Mouse (Mus musculus): Measurements from ENCODE around the gene Krt73. TPM values are rescaled to one million over a fixed set of nuclear protein-coding genes. Genes with fewer than 3 reads are reported as not detected.

Krt73 gene
- polyA plus RNA-seq, 1 experiment: not detected

DNA sequence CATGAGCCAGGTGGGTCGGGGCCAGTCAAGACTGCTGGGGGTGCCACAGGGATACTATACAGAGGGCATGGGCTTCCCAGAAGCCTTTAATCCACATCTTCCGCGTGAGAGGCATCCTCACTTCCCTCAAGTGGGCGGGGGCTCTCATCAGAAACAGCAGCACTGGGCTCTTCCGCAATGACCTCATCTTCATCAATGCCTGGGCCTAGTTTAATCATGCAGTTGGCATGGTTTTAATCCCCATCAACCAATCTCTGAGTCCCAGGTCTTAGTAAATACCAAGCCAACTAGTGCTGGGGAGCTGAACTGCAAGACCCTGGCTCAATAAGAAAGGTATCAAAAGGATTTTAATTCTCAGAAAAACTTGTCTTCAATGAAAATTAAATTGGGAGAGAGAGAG is 27.3 kb upstream of the Krt73 start:
- TF ChIP-seq USF1 (IDR thresholded peaks at IDR 0.05; ENCODE audit: low read depth): no peak
- TF ChIP-seq MYOG (IDR thresholded peaks at IDR 0.05; ENCODE audit: control insufficient read depth, extremely low read depth, insufficient read length): no peak
- no peak for TF ChIP-seq CTCF (IDR thresholded peaks at IDR 0.05; ENCODE audit: control insufficient read depth, insufficient read depth, insufficient read length)
- TF ChIP-seq MYOD1 (IDR thresholded peaks at IDR 0.05; ENCODE audit: control insufficient read depth, insufficient read length, low read depth): no peak
- no peak for TF ChIP-seq FOSL1 (IDR thresholded peaks at IDR 0.05; ENCODE audit: insufficient read depth, low read length, poor library complexity, severe bottlenecking)
- no peak for TF ChIP-seq MAX (IDR thresholded peaks at IDR 0.05)
- TF ChIP-seq CEBPB (IDR thresholded peaks at IDR 0.05; ENCODE audit: low read depth): no peak
- Histone ChIP-seq H3K4me3 (ENCODE audit: insufficient read depth, poor library complexity, severe bottlenecking) (no peak overlapping the region), H3K79me3 (ENCODE audit: low read depth) (no peaks in the 10 kb centered on the region), H3K27me3 (ENCODE audit: control insufficient read depth, insufficient read depth, insufficient read length) (peaks cover 31% of the 10 kb centered on the region), H3K36me3 (ENCODE audit: control insufficient read depth, insufficient read depth) (no peaks in the 10 kb centered on the region), H3ac (ENCODE audit: control insufficient read depth, insufficient read length, low read depth) (no peak overlapping the region), H3K79me2 (ENCODE audit: control insufficient read depth, insufficient read depth) (no peaks in the 10 kb centered on the region)

DNA sequence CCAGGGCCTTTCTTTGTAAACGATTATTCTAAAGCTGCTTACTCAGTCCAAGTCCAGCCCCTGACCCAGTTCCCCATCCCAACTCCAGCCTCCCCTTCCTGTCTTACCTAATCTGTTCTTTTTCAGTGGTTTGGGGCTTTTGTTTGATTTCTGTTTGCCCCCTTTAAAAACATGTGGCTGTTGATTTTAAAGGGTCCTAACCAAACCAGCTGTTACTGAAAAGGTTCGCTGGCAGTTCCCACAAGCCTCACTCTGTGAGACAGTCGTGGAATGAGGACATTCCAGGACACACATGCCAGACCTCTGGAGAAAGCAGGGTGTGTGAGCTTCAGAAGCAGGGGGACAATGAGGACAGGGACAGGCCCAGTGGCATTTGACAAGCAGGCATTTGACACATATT is 19.6 kb upstream of the Krt73 start:
- Histone ChIP-seq H3ac (ENCODE audit: control insufficient read depth, insufficient read length, low read depth) (no peak overlapping the region), H3K79me3 (ENCODE audit: low read depth) (no peaks in the 10 kb centered on the region), H3K79me2 (ENCODE audit: control insufficient read depth, insufficient read depth) (no peaks in the 10 kb centered on the region), H3K36me3 (ENCODE audit: control insufficient read depth, insufficient read depth) (no peaks in the 10 kb centered on the region), H3K4me3 (ENCODE audit: insufficient read depth, poor library complexity, severe bottlenecking) (no peak overlapping the region), H3K27me3 (ENCODE audit: control insufficient read depth, insufficient read depth, insufficient read length) (peaks cover 69% of the 10 kb centered on the region)
- TF ChIP-seq CEBPB (IDR thresholded peaks at IDR 0.05; ENCODE audit: low read depth): no peak

DNA sequence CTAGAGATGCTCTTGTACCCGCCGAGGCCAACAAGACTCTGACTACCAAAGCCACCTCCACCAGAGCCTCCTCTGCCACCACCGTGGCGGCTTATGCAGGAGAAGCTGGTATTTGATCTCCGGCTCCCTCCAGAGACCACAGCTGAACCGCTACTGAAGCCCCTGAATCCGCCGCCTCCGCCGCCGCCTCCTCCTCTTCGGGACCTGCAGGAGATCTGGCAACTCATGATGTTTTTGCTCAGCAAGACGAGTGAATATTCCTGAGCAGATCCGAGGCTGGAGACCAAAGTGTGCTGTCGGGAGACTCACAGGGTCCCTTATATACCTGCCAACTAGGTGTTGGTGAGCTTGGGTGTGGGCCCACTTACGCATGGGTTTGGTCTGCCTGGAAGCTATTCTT is 15.7 kb upstream of the Krt73 start, which contains the start of gene Krt2:
Gene Krt2, minus strand, starts transcription at position 295 of the 400 bp plus-strand sequence.
- TF ChIP-seq MYOG (IDR thresholded peaks at IDR 0.05; ENCODE audit: control insufficient read depth, extremely low read depth, insufficient read length): no peak
- no peak for TF ChIP-seq CTCF (IDR thresholded peaks at IDR 0.05; ENCODE audit: control insufficient read depth, insufficient read depth, insufficient read length)
- Histone ChIP-seq H3K27me3 (ENCODE audit: control insufficient read depth, insufficient read depth, insufficient read length) (peaks cover 69% of the 10 kb centered on the region), H3ac (ENCODE audit: control insufficient read depth, insufficient read length, low read depth) (no peak within 1 kb of the TSS), H3K79me2 (ENCODE audit: control insufficient read depth, insufficient read depth) (no peaks in the 10 kb centered on the region), H3K4me3 (ENCODE audit: insufficient read depth, poor library complexity, severe bottlenecking) (no peak within 1 kb of the TSS), H3K36me3 (ENCODE audit: control insufficient read depth, insufficient read depth) (no peaks in the 10 kb centered on the region), H3K79me3 (ENCODE audit: low read depth) (no peaks in the 10 kb centered on the region)

DNA sequence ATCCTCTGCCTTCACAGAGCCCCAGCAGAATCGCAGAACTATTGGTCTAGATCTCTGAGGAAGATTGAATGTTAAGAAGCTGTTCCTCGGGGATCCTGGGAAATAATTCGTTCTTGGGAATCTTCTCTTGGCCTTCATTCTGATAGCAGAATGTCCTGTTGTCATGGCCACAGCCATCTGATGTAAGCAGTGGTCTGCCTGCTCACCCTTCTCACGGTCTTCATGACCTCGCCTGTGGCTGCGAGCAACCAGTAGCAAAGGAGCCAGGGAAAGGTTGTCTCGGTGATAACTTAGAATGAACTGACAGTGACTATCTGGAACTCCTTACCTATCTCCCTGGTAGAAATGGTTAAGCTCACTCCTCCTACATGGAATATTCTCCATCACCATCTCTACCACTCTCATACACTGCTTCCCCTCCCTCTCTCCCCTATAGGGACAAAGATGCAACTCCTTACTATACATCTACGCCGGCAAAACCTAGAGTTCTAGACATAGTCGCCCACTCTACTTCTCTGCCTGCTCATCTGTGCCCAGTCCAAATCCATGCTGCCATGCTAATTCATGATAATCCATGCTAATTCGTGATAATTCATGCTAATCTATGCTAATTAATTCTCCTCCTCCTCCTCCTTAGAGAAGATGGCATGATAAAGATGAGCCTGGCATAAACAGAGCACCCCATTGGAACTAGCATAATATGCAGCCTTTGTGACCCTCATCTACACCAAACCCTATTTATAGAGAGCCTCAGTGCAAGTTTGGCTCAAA is 1.1 kb upstream of the Krt73 start:
- H3K27me3 ChIP-seq (ENCODE audit: control insufficient read depth, insufficient read depth, insufficient read length): peaks cover 59% of the 10 kb centered on the region

DNA sequence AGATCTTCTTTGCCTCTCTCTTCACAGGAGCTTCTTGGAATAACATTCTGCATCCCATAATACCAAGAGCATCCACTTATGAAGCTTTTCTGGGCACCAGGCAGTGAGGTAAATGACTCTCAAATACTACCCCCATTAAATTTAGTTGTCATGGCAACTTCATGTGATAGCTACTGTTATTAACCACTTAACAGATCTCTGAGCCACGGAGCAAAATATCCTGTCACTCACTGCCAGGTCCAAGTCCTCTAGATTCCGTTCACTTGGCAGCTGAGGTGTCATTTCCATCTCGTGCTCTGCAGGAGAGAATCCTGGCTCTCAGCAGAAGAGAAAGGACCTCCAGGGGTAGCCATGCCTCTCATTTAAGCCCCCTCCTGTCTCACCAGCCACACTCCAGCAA is 11.3 kb downstream of the Krt73 start:
- H3K4me3 ChIP-seq (ENCODE audit: insufficient read depth, poor library complexity, severe bottlenecking): no peak overlapping the region
- no peak overlapping the region for H3ac ChIP-seq (ENCODE audit: control insufficient read depth, insufficient read length, low read depth)
- peaks cover 54% of the 10 kb centered on the region for H3K27me3 ChIP-seq (ENCODE audit: control insufficient read depth, insufficient read depth, insufficient read length)
- no peaks in the 10 kb centered on the region for H3K36me3 ChIP-seq (ENCODE audit: control insufficient read depth, insufficient read depth)
- no peak for TF ChIP-seq CTCF (IDR thresholded peaks at IDR 0.05; ENCODE audit: control insufficient read depth, insufficient read depth, insufficient read length)
- TF ChIP-seq MYOG (IDR thresholded peaks at IDR 0.05; ENCODE audit: control insufficient read depth, extremely low read depth, insufficient read length): no peak
- no peaks in the 10 kb centered on the region for H3K79me3 ChIP-seq (ENCODE audit: low read depth)
- no peaks in the 10 kb centered on the region for H3K79me2 ChIP-seq (ENCODE audit: control insufficient read depth, insufficient read depth)

More for the DNA sequence above, 1.1 kb upstream of the Krt73 start:
- no peaks in the 10 kb centered on the region for H3K79me2 ChIP-seq (ENCODE audit: control insufficient read depth, insufficient read depth)
- H3K79me3 ChIP-seq (ENCODE audit: low read depth): no peaks in the 10 kb centered on the region
- H3K4me3 ChIP-seq (ENCODE audit: insufficient read depth, poor library complexity, severe bottlenecking): no peak overlapping the region
- no peaks in the 10 kb centered on the region for H3K36me3 ChIP-seq (ENCODE audit: control insufficient read depth, insufficient read depth)
- TF ChIP-seq FOSL1 (IDR thresholded peaks at IDR 0.05; ENCODE audit: insufficient read depth, low read length, poor library complexity, severe bottlenecking) (no peak), CTCF (IDR thresholded peaks at IDR 0.05; ENCODE audit: control insufficient read depth, insufficient read depth, insufficient read length) (no peak), MYOG (IDR thresholded peaks at IDR 0.05; ENCODE audit: control insufficient read depth, extremely low read depth, insufficient read length) (no peak), CEBPB (IDR thresholded peaks at IDR 0.05; ENCODE audit: low read depth) (no peak), MYOD1 (IDR thresholded peaks at IDR 0.05; ENCODE audit: control insufficient read depth, insufficient read length, low read depth) (no peak), MAX (IDR thresholded peaks at IDR 0.05) (no peak)
- H3ac ChIP-seq (ENCODE audit: control insufficient read depth, insufficient read length, low read depth): no peak overlapping the region

DNA sequence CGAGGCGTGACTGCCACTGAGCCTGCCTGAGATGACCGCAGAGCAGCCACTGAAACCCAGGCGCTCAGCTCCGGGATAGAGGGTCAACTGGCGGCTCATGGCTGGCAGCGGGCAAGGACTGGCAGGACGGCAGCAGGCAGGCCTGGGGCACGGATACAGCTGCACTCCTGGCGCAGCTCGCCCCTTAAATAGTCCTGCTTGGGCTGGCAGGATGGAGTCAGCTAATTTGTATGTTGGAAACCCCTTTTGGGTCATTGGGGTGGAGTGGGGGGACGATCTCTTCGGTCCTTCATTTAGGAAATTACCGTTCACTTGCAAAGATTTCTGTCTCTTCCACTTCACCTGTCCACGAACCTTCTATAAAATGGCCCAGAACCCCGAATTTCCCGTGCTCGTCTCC is 15.8 kb downstream of the Krt73 start, which contains the start of gene Krt72:
Gene Krt72, minus strand, starts transcription at position 101 of the 400 bp plus-strand sequence.
- TF ChIP-seq MYOG (IDR thresholded peaks at IDR 0.05; ENCODE audit: control insufficient read depth, extremely low read depth, insufficient read length) (no peak), MYOD1 (IDR thresholded peaks at IDR 0.05; ENCODE audit: control insufficient read depth, insufficient read length, low read depth) (no peak), FOSL1 (IDR thresholded peaks at IDR 0.05; ENCODE audit: insufficient read depth, low read length, poor library complexity, severe bottlenecking) (no peak), MAX (IDR thresholded peaks at IDR 0.05) (no peak), CEBPB (IDR thresholded peaks at IDR 0.05; ENCODE audit: low read depth) (no peak), CTCF (IDR thresholded peaks at IDR 0.05; ENCODE audit: control insufficient read depth, insufficient read depth, insufficient read length) (no peak), USF1 (IDR thresholded peaks at IDR 0.05; ENCODE audit: low read depth) (no peak)
- Histone ChIP-seq H3ac (ENCODE audit: control insufficient read depth, insufficient read length, low read depth) (no peak within 1 kb of the TSS), H3K36me3 (ENCODE audit: control insufficient read depth, insufficient read depth) (no peaks in the 10 kb centered on the region), H3K27me3 (ENCODE audit: control insufficient read depth, insufficient read depth, insufficient read length) (peaks cover 63% of the 10 kb centered on the region), H3K79me2 (ENCODE audit: control insufficient read depth, insufficient read depth) (no peaks in the 10 kb centered on the region), H3K4me3 (ENCODE audit: insufficient read depth, poor library complexity, severe bottlenecking) (no peak within 1 kb of the TSS), H3K79me3 (ENCODE audit: low read depth) (no peaks in the 10 kb centered on the region)

Measured in C2C12 (cell line).